Mouse (Mus musculus) cerebellum, adult 2 months (tissue): ENCODE measurements around the gene Fam92b. TPM values are rescaled to one million over a fixed set of nuclear protein-coding genes. Genes with fewer than 3 reads are reported as not detected.

Experiments
- DNase-seq, 2 experiments: peaks; one replicate each; pipeline ENCODE4 v3.0.0; 2021
- H3K27ac ChIP-seq: fragments of 200-500 bp; 2 replicates; pipeline ENCODE4 v1.5.1; 2012; ENCODE audit warnings: low read length, control low read depth, inconsistent platforms; ENCODE audit not compliant: insufficient read depth
- H3K27me3 ChIP-seq: fragments of 200-500 bp; 2 replicates; pipeline ENCODE4 v1.6.1; 2012; ENCODE audit warnings: inconsistent platforms, mild to moderate bottlenecking, low read length, moderate library complexity; ENCODE audit not compliant: control insufficient read depth, insufficient read depth
- H3K4me1 ChIP-seq: fragments of 200-500 bp; 2 replicates; pipeline ENCODE4 v1.6.1; 2011; ENCODE audit warnings: low read length; ENCODE audit not compliant: control insufficient read depth, insufficient read depth
- H3K4me3 ChIP-seq: fragments of 200-500 bp; replicated peaks from 2 replicates; pipeline ENCODE3; 2011; ENCODE audit warnings: mild to moderate bottlenecking, low read depth, low read length, control low read depth; ENCODE audit not compliant: insufficient read depth
- CTCF ChIP-seq: fragments of 200-500 bp; IDR thresholded peaks from 2 replicates; pipeline ENCODE4 v1.5.1; 2011; ENCODE audit warnings: low read depth, mild to moderate bottlenecking, control low read depth, low read length, moderate library complexity, borderline replicate concordance; ENCODE audit not compliant: insufficient read depth
- POLR2A ChIP-seq: fragments of 200-500 bp; IDR thresholded peaks from 2 replicates; pipeline ENCODE4 v1.6.1; 2011; ENCODE audit warnings: low read length, control low read depth, borderline replicate concordance; ENCODE audit not compliant: insufficient read depth
- WGBS: fragments of 180-500 bp; shearing (Covaris S2); methylation state at CpG from one replicate; pipeline ENCODE4 v1.1.7; 2018; 5-methylcytosine and 5-hydroxymethylcytosine counted together
- polyA plus RNA-seq: library from polyadenylated mRNA; depleted of rRNA; stranded (reverse); fragments of >200 nt; gene quantifications from 2 replicates; pipeline ENCODE4 v1.2.3, GENCODE M21; 2012

Fam92b gene
- polyA plus RNA-seq, 1 experiment: 1.8 TPM

DNA sequence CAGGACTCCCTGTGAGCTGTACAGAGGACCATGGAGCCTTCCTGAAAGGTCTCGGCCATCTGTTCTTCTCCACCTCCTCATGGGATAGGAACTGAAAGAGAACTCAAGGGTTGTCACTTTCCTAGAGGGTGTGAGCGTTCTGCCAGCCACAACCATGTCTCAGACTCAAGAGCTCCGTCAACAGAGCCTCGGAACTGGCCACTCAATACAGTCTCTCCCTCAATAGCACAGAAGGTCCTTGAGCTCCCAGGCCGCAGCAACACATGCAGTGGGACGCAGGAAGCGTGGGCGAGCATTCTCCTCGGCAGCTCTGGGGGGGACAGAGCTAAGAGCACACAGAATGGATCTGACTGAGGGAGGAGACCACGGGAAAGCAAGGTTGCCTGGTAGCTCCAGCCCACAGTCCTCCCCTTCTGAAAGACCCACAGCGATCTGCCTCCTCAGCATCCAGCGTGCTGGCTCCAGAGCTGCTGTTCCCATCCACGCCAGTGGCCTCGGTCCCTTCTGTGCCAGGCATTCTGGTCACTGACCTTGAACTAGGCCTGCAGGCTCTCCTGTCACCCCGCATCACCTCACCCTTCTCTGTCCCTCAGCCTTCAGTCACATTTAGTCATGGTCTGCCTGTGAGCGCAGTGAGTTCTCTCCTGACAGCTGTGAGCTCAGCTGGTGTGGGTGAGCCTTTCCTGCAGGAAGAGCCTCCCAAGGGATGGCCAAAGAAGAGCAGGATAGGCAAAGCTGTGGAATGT, 15.4 kb downstream of the Fam92b start:
- Histone ChIP-seq H3K27me3 (no peaks in the 10 kb centered on the region), H3K4me1 (peaks cover 52% of the 10 kb centered on the region), H3K27ac (peak overlapping the region; percentile 68), H3K4me3 (no peak overlapping the region)
- WGBS: 55% methylated on average over 16 of the region's 16 CpGs
- TF ChIP-seq POLR2A (no peak), CTCF (no peak)
- DNase-seq: no peak

DNA sequence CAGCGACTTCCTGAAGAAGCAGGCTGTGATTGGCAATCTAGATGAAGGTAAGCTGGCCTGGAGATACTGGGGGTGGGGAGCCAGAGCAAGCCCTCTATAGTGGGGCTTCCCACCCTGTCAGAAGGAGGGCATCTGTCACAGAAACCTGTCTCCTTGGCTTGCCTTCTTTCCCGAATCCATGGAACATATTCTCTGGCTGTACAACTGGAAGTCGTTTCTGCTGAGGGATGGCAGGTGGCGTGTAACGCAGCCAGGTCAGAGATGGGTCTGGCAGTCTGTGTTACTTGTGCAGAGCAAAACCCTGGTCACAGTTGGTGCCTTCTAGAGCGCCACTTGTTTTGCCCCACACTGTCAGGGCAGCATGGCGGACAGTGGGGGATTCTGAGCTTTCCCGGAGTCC, 16.9 kb downstream of the Fam92b start:
- TF ChIP-seq POLR2A (no peak), CTCF (no peak)
- DNase-seq: peak; percentile 77 to 87
- peaks cover 51% of the 10 kb centered on the region for H3K4me1 ChIP-seq
- H3K27ac ChIP-seq: peak overlapping the region; percentile 68
- WGBS: 15% methylated on average over 8 of the region's 8 CpGs
- no peaks in the 10 kb centered on the region for H3K27me3 ChIP-seq
- H3K4me3 ChIP-seq: no peak overlapping the region

DNA sequence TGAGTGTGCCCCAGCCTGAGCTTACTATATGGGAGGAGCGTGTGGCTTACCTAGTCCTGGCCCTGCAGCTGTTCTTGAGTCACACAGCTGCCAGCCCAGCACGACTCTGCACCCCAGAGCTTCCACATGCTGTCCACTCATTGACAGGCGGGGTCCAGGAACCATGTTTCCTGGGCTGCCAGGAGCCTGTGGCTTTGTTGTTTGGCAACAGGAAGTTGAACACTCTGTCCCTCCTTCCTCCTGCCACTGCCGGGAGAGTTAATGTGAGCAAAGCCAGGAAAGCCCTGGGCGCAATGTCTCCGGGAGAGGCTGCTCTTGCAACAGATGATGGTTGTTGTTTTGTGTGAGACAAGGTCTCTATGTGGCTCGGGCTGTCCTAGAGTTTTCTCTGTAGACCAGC, 24.6 kb downstream of the Fam92b start:
- Histone ChIP-seq H3K27me3 (no peaks in the 10 kb centered on the region), H3K4me3 (no peak overlapping the region), H3K4me1 (peaks cover 30% of the 10 kb centered on the region), H3K27ac (0 out of 2 replicates have a peak overlapping the region, but pooled peaks have one; percentile 3)
- WGBS: 13% methylated on average over 7 of the region's 7 CpGs
- no peak for DNase-seq
- TF ChIP-seq POLR2A: no peak
- no peak for TF ChIP-seq CTCF

DNA sequence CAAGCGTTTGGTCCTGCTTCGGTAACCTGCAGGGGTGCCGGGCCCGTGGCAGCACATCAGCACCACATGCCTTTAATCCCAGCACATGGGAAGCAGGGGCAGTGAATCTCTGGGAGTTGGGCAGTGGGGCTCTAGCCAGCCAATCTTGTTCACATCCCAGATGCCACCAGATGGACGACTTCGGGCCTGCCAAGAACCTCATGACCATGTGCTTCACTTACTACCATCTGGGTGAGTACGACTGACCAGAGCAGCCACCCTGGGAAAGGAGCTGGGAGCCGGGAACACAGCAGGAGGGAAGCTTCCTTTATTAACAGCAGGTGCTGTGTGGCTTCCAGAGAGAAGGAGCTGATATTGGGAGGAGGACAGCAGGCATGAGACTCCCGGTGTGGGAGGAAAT, 26.1 kb downstream of the Fam92b start:
- Histone ChIP-seq H3K4me1 (peaks cover 31% of the 10 kb centered on the region), H3K4me3 (no peak overlapping the region), H3K27me3 (no peaks in the 10 kb centered on the region), H3K27ac (0 out of 2 replicates have a peak overlapping the region, but pooled peaks have one; percentile 6)
- DNase-seq: peak in 1 of 2 experiments; percentile 30
- TF ChIP-seq POLR2A: no peak
- no peak for TF ChIP-seq CTCF
- WGBS: 21% methylated on average over 9 of the region's 9 CpGs

DNA sequence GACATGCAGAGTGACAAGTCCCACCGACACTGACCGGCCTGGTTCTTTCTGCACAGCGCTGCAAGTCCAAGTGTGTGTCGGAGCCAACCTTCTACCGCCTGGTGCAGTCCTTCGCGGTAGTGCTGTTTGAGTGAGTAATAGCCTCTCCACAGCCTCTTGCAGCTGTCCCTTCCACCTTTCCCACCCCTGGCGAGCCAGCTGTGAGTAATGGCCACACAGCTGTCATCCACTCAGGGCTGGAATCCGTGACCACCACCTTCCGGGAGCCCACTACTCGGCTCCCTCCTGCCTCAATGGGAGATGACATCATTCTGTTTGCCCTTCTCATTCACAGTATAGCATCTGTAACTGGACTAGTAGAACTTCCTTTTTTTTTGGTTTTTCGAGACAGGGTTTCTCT, 27.2 kb downstream of the Fam92b start:
- no peak for DNase-seq
- TF ChIP-seq CTCF (no peak), POLR2A (no peak)
- H3K27ac ChIP-seq: no peak overlapping the region
- 70% methylated on average over 12 of the region's 12 CpGs for WGBS
- no peak overlapping the region for H3K4me3 ChIP-seq
- no peaks in the 10 kb centered on the region for H3K27me3 ChIP-seq
- peaks cover 38% of the 10 kb centered on the region for H3K4me1 ChIP-seq

DNA sequence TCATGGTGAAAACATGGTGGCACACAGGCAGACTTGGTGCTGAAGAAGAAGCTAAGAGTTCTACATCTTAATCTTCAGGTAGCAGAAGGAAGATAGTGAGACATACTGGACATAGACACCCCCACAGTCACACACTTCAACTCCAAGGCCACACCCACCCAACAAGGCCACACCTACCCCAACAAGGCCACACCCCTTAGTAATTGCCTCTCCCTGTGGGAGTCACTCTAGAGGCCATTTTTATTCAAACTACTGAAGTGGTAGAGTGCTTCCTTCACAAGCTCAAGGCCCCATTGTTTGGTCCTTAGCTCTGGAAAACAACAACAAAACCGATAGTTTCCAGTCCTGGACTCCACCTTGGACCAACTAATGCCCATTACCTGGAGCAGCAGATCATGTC, 31.2 kb downstream of the Fam92b start:
- peaks cover 50% of the 10 kb centered on the region for H3K4me1 ChIP-seq
- H3K27ac ChIP-seq: no peak overlapping the region
- no peak overlapping the region for H3K4me3 ChIP-seq
- no peaks in the 10 kb centered on the region for H3K27me3 ChIP-seq
- TF ChIP-seq CTCF (no peak), POLR2A (no peak)
- DNase-seq: no peak
- 85% methylated on average over 1 of the region's 1 CpGs for WGBS

DNA sequence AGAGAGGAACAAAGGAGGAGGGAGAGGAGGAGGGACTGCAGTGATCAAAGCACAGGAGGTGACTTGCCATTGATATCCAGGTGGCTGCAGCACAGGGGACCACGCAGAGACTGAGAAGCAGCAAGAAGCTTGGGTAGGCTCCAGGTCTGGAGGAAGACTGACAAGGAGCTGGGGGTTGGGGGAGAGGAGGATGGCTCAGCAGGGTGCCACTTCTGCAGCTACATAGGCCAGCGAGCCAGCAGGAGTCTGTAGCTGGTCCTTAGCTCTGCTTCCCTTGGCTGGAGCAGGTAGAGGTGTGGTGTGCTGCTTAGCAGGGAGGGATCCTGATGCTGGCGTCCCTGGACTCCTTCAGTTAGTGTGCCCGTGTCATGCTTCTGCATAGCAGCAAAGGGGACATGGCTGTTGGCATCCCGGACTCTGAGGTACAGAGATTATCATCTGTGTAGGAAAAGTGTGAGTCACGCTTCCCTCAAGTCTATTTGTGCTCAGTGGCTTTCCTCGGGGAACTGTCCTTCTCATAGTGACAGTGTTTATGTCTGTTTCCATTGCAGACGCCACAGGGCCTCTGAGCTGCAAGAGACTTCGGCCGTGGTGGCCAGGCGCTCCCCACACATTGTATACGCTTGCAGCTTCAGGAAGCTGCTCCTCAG, 32.5 kb downstream of the Fam92b start:
- TF ChIP-seq POLR2A (no peak), CTCF (no peak)
- WGBS: 17% methylated on average over 12 of the region's 12 CpGs
- no peak overlapping the region for H3K4me3 ChIP-seq
- peak; percentile 67 to 74 for DNase-seq
- H3K4me1 ChIP-seq: peaks cover 50% of the 10 kb centered on the region
- peak overlapping the region; percentile 90 for H3K27ac ChIP-seq
- no peaks in the 10 kb centered on the region for H3K27me3 ChIP-seq
